ENCODE assay signal across 8 mouse cellular contexts in genomic region chr16:88289421-88290081, GRCm38 (mm10). TPM values are rescaled to one million over a fixed set of nuclear protein-coding genes. Genes with fewer than 3 reads are reported as not detected.
DNase-seq lines count a peak whose midpoint lies in the region; TF ChIP-seq lines count a peak whose summit lies in the region.

No protein-coding gene starts in this region.

- TF ChIP-seq POLR2A in olfactory bulb, adult 2 months (IDR thresholded peaks at IDR 0.05; ENCODE audit: insufficient read depth, low read depth, low read length): no peak

- under 1% methylated on average over 40 of the region's 40 CpGs for WGBS in olfactory bulb, adult 2 months

- intact Hi-C loops in gastrocnemius, adult 2 months (cut with DNase I): no loop called here
- intact Hi-C loops in left cerebral cortex, postnatal 4 days (cut with DNase I): no loop called here

- no peak for TF ChIP-seq CTCF in gastrocnemius, adult 2 months (IDR thresholded peaks at IDR 0.05)
- no peak for TF ChIP-seq CTCF in olfactory bulb, adult 2 months (IDR thresholded peaks at IDR 0.05; ENCODE audit: insufficient read depth, low read depth, low read length)

- H3K4me3 ChIP-seq in gastrocnemius, adult 2 months: 0 out of 2 replicates have a peak overlapping the region, but pooled peaks have one; percentile 5
- peak overlapping the region; percentile 55 for H3K4me3 ChIP-seq in olfactory bulb, adult 2 months (ENCODE audit: insufficient read depth, low read depth, low read length)

- DNase-seq in gastrocnemius, adult 2 months: no peak
- DNase-seq in gastrocnemius, adult 18-20 months (ENCODE audit: low spot score): no peak
- DNase-seq in thymus, postnatal 14 days: peak; percentile 18
- no peak for DNase-seq in thymus, postnatal 25 days
- DNase-seq in left cerebral cortex, postnatal 4 days: peak; percentile 22
- no peak for DNase-seq in adrenal gland, postnatal 36 days
- DNase-seq in MN1 (ENCODE audit: low spot score): no peak

- peaks cover 10% of the 10 kb centered on the region; the same call in 1 of the 2 replicates for H3K4me1 ChIP-seq in olfactory bulb, adult 2 months (ENCODE audit: control insufficient read depth, insufficient read depth, low read length)

- H3K27ac ChIP-seq in gastrocnemius, adult 2 months: no peak overlapping the region
- H3K27ac ChIP-seq in olfactory bulb, adult 2 months (ENCODE audit: insufficient read depth, low read depth, low read length): no peak overlapping the region

RNA-seq across cellular contexts. Expression of gene Grik1, which starts 0.5 kb away (rescaled TPM):
- not detected for total RNA-seq in gastrocnemius, adult 2 months (2021)
- not detected for total RNA-seq in gastrocnemius, adult 18-20 months (2021)
- total RNA-seq in left cerebral cortex, postnatal 4 days (2021): 10 to 100 TPM; 37.9 to 45.2 TPM
- polyA plus RNA-seq in olfactory bulb, adult 2 months (2012; ENCODE audit: insufficient read depth, insufficient read length, low replicate concordance, missing spikeins): not detected in 2 replicates
- total RNA-seq in adrenal gland, postnatal 36 days (2021): not detected

Comparison
In these comparisons a context has a peak if more than half of its experiments do, and no peak if none do; other contexts are left out.
1. DNase-seq: peak in thymus, postnatal 14 days (single experiment) and left cerebral cortex, postnatal 4 days (single experiment); none in gastrocnemius, adult 2 months (single experiment), gastrocnemius, adult 18-20 months (single experiment), thymus, postnatal 25 days (single experiment), adrenal gland, postnatal 36 days (0 of 2) and MN1 (single experiment).
2. RNA of gene Grik1, which starts 0.5 kb away (total RNA-seq): 37.9 to 45.2 TPM in left cerebral cortex, postnatal 4 days; not detected in adrenal gland, postnatal 36 days, not detected in gastrocnemius, adult 2 months and not detected in gastrocnemius, adult 18-20 months; every median in the first group is over 10 times any median in the second.